Mouse (Mus musculus) left cerebral cortex, adult 18-20 months (tissue): ENCODE measurements around the gene Vtn. TPM values are rescaled to one million over a fixed set of nuclear protein-coding genes. Genes with fewer than 3 reads are reported as not detected.
A peak's percentile ranks its signal among the peaks of the same experiment; 100 is the strongest.

ENCODE experiments used
- DNase-seq, 2 experiments: peaks; one replicate each; pipeline ENCODE4 v3.0.0; 2021 to 2022; ENCODE audit warnings: low spot score in 2 of 2, mixed read lengths in 1 of 2
- long read RNA-seq, 2 experiments: library from polyadenylated mRNA; stranded (forward); transcript quantifications; one replicate each; pipeline ENCODE4 v2.0.0; 2021
- total RNA-seq, 2 experiments: library from RNA; stranded (reverse); gene quantifications; 2 replicates each; pipeline ENCODE4 v1.2.3; 2021

The Vtn gene
- 10 to 100 TPM; 75.1 to 84.9 TPM for total RNA-seq
- long read RNA-seq, experiment 1, transcript Vtn-201 (8 exons, 1,744 nt): major isoform, 82 of 93 reads
- long read RNA-seq, experiment 1, partial matches to known transcripts: 6 of 93 reads
- long read RNA-seq, experiment 1, other reads (novel, unspliced or antisense): 3 of 93 reads
- long read RNA-seq, experiment 2, transcript Vtn-201 (8 exons, 1,744 nt): major isoform, 53 of 64 reads
- long read RNA-seq, experiment 2, partial matches to known transcripts: 7 of 64 reads
- long read RNA-seq, experiment 2, other reads (novel, unspliced or antisense): 2 of 64 reads

GRCm38 (mm10) chr11:78499004-78499403 is at the start of gene Vtn:
Gene Vtn (plus strand): TSS chr11:78499091.
- DNase-seq: no peak

- no peak for DNase-seq
These were observed 48.6 kb upstream of the Vtn start for GRCm38 (mm10) chr11:78450337-78450736.

- DNase-seq: peak; percentile 46 to 73
These were observed 45.2 kb upstream of the Vtn start for GRCm38 (mm10) chr11:78453675-78454074.

GRCm38 (mm10) chr11:78454276-78454675 is 44.6 kb upstream of the Vtn start:
- DNase-seq: no peak

DNA sequence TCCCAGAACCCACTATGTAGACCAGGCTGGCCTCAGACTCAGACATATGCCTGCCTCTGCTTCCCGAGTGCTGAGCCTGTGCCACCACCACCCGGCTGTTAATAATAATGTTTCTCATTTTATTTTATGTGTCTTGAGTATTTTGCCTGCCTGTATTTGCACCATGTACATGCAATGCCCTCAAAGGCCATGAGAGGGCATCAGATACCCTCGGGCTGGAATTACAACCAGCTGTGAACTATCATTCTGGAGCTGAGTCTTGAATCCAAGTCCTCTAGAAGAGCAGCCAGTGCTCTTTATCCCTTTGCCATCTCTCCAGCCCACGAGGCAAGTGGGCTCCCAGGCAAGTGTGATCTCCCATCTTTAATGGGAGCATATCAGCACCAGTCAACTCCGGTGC is 43.6 kb upstream of the Vtn start:
- DNase-seq: peak in 1 of 2 experiments; percentile 25

- DNase-seq: no peak
These were observed 40.2 kb upstream of the Vtn start for GRCm38 (mm10) chr11:78458740-78459139.

GRCm38 (mm10) chr11:78461894-78462293 is 37.0 kb upstream of the Vtn start:
- DNase-seq: no peak

GRCm38 (mm10) chr11:78462669-78463068 is 36.2 kb upstream of the Vtn start:
- DNase-seq: no peak

DNA sequence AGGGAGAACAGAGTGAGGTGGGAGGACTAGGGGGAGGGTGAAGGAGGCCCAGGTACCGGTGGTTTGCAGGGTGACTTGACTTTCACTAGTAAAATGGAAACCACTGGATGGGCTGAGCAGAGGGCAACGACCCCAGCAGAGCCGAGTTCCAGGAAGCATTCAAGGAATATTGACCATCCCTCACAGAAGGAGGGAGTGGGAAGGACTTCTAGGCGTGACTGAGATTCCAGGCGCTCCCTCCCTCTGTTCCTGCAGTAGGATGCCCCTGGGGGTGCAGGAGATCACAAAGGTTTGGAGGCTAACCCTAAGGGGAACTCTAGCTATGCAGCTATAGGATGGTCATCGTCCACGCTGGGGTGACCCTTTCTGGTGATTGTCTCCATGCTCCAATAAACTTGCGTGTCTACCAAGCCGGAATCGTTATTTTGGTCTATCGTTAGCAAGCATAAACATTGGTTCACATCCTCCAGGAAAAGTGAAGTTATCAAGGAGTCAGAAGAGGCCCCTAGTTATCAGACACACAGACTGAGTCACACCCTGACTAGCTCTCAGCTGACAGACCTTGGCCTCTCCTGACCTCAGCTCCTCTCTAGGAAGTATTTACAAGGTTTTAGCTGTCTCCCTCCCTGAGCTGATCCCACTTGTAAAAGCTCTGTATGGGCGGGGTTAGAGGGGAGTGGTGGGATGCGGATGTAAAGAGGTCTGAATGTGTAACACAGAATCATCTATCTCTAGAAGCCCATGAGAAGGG is 35.4 kb upstream of the Vtn start:
- no peak for DNase-seq

GRCm38 (mm10) chr11:78465116-78465515 is 33.8 kb upstream of the Vtn start:
- no peak for DNase-seq

GRCm38 (mm10) chr11:78465568-78466180 is 33.2 kb upstream of the Vtn start, which contains the start of gene Slc46a1:
Gene Slc46a1 (plus strand): TSS chr11:78465697.
- peak; percentile 77 for DNase-seq

GRCm38 (mm10) chr11:78466242-78466912 is 32.5 kb upstream of the Vtn start:
- DNase-seq: no peak

- no peak for DNase-seq
These were observed 31.4 kb upstream of the Vtn start for GRCm38 (mm10) chr11:78467515-78467914.

- no peak for DNase-seq
These were observed 31.0 kb upstream of the Vtn start for GRCm38 (mm10) chr11:78467932-78468331.

DNA sequence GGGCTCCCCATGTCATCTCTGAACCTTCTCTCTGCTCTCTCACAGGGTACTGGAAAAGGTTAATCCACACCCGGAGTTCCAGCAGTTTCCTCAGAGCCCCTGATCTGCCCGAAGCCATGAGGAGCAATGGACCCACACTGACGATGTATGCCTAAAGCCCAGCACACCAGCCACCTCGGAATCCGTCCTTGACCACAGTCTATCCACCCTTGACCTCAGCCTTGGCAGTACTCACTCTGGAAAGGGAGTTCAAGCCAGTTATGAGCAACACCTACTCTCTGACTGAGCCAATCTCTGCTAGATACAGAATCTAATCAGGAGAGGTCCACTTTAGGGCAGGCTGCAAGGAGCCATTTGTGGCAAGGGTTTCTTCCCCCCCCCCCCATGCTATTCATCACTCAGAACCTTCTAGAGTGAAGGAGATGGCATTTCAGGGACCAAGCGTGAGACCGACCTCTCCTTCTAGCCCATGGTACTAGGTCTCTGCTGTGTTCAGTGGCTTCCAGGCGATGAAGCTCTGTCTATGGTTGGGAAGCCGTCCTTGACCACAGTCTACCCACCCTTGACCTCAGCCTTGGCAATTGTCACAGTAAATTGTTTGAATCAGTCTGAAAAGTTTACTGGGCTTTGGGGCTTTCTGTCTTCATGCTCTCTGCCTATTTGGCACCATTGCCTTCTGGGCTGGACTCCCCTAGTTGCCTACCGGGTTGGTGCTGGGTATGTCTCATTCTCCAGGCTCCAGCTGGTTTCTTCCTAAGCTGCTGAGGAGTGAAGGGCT is 27.4 kb upstream of the Vtn start:
- DNase-seq: no peak

- no peak for DNase-seq
These were observed 23.6 kb upstream of the Vtn start for GRCm38 (mm10) chr11:78475289-78475688.

DNA sequence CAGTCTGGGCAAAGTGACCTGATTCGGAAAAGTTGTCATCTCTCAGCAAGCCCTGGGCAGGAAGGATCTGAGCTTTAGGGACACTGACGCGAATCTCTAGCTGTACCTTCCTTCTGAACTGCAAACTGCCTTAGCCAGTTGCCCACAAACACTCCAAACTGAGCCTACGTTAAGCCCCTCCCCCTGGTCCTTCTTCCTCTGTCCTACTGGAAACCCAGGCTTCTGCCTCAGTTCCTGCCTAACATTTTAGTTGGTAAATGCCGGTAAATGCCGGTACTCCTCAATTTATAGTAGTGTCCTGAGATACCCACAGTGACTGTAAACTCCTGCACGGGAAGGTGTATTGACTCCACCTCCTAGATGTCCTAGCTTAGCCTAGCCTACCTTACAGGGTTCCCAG is 15.3 kb upstream of the Vtn start:
- DNase-seq: no peak

GRCm38 (mm10) chr11:78488168-78488567 is 10.7 kb upstream of the Vtn start:
- peak; percentile 65 to 77 for DNase-seq

GRCm38 (mm10) chr11:78490781-78491241 is 8.1 kb upstream of the Vtn start:
- DNase-seq: peak; percentile 53 to 68

- no peak for DNase-seq
These were observed 3.0 kb upstream of the Vtn start for GRCm38 (mm10) chr11:78495904-78496303.
